Mouse (Mus musculus) C2C12 (cell line): Measurements from ENCODE around the gene Wdr47. TPM values are rescaled to one million over a fixed set of nuclear protein-coding genes. Genes with fewer than 3 reads are reported as not detected.
"Not testable (repeated sequence)": the region's sequence is repeated elsewhere in the genome, so short reads cannot be mapped to it uniquely, and the experiment has no call there.

Experiments
- H3K27me3 ChIP-seq: one replicate; pipeline ENCODE4 v1.6.1; 2011; ENCODE audit not compliant: control insufficient read depth, insufficient read depth, insufficient read length
- H3K36me3 ChIP-seq: one replicate; pipeline ENCODE4 v1.6.1; 2011; ENCODE audit not compliant: control insufficient read depth, insufficient read depth
- H3K4me3 ChIP-seq: one replicate; pipeline ENCODE4 v1.5.1; 2011; ENCODE audit warnings: mild to moderate bottlenecking, control low read depth; ENCODE audit not compliant: poor library complexity, insufficient read depth, severe bottlenecking
- H3K79me2 ChIP-seq: one replicate; pipeline ENCODE4 v1.6.1; 2011; ENCODE audit not compliant: control insufficient read depth, insufficient read depth
- H3K79me3 ChIP-seq: one replicate; pipeline ENCODE4 v1.6.1; 2011; ENCODE audit warnings: low read depth, control low read depth
- H3ac ChIP-seq: one replicate; pipeline ENCODE3; 2011; ENCODE audit warnings: low read depth; ENCODE audit not compliant: control insufficient read depth, insufficient read length
- CEBPB ChIP-seq: IDR thresholded peaks from one replicate; pipeline ENCODE4 v1.6.1; 2011; ENCODE audit warnings: low read depth, mild to moderate bottlenecking, control low read depth, moderate library complexity
- CTCF ChIP-seq: IDR thresholded peaks from one replicate; pipeline ENCODE4 v1.5.1; 2011; ENCODE audit not compliant: control insufficient read depth, insufficient read depth, insufficient read length
- FOSL1 ChIP-seq: IDR thresholded peaks from one replicate; pipeline ENCODE4 v1.8.0; 2011; ENCODE audit warnings: mild to moderate bottlenecking, low read length; ENCODE audit not compliant: poor library complexity, insufficient read depth, severe bottlenecking
- MAX ChIP-seq: IDR thresholded peaks from one replicate; pipeline ENCODE4 v1.6.1; 2011; ENCODE audit warnings: mild to moderate bottlenecking, control low read depth
- MYOD1 ChIP-seq: IDR thresholded peaks from one replicate; pipeline ENCODE4 v1.6.1; 2011; ENCODE audit warnings: low read depth; ENCODE audit not compliant: control insufficient read depth, insufficient read length
- MYOG ChIP-seq: IDR thresholded peaks from one replicate; pipeline ENCODE4 v1.6.1; 2011; ENCODE audit not compliant: control insufficient read depth, insufficient read length; ENCODE audit errors: extremely low read depth
- USF1 ChIP-seq: IDR thresholded peaks from one replicate; pipeline ENCODE4 v1.6.1; 2011; ENCODE audit warnings: low read depth, mild to moderate bottlenecking, control low read depth, moderate library complexity
- polyA plus RNA-seq: library from polyadenylated mRNA; unstranded; fragments of >200 nt; fragmentation: generic; extraction: Trizol; gene quantifications from one replicate; pipeline ENCODE4 v1.2.1, GENCODE M21; 2012; ENCODE audit warnings: missing spikeins

The Wdr47 gene
- polyA plus RNA-seq, 1 experiment = 3.4 TPM

- H3K27me3 ChIP-seq = no peaks in the 10 kb centered on the region
- no peaks in the 10 kb centered on the region for H3K79me3 ChIP-seq
- H3K4me3 ChIP-seq = no peak overlapping the region
- TF ChIP-seq MAX = no peak
- no peak for TF ChIP-seq USF1
- TF ChIP-seq FOSL1 = no peak
- TF ChIP-seq CEBPB = no peak
- no peak for TF ChIP-seq MYOG
- TF ChIP-seq CTCF = no peak
- H3ac ChIP-seq = no peak overlapping the region
- peaks cover 8% of the 10 kb centered on the region for H3K36me3 ChIP-seq
- no peaks in the 10 kb centered on the region for H3K79me2 ChIP-seq
Measured at GRCm38 (mm10) chr3:108646036-108646435, 55.0 kb downstream of the Wdr47 start.

- not testable (repeated sequence) for H3ac ChIP-seq, H3K27me3 ChIP-seq, H3K79me2 ChIP-seq, H3K4me3 ChIP-seq, H3K36me3 ChIP-seq, H3K79me3 ChIP-seq
Measured at GRCm38 (mm10) chr3:108647681-108648080, 56.6 kb downstream of the Wdr47 start.

- Histone ChIP-seq H3K27me3 (no peaks in the 10 kb centered on the region), H3ac (no peak overlapping the region), H3K4me3 (peak overlapping the region; percentile 55), H3K79me3 (peaks cover 13% of the 10 kb centered on the region), H3K36me3 (no peaks in the 10 kb centered on the region), H3K79me2 (peaks cover 37% of the 10 kb centered on the region)
- TF ChIP-seq USF1 (no peak), CTCF (no peak), FOSL1 (no peak), MYOD1 (no peak)
Measured at GRCm38 (mm10) chr3:108652866-108653642, 62.0 kb downstream of the Wdr47 start.

- no peak for TF ChIP-seq FOSL1
- TF ChIP-seq CTCF = no peak
- peak; percentile 52 for TF ChIP-seq MAX
- no peak for TF ChIP-seq MYOD1
- TF ChIP-seq CEBPB = peak; percentile 53
- no peak for TF ChIP-seq USF1
- no peak for TF ChIP-seq MYOG
- peaks cover 44% of the 10 kb centered on the region for H3K79me2 ChIP-seq
- H3ac ChIP-seq = peak within 1 kb of the TSS; percentile 88
- H3K36me3 ChIP-seq = no peaks in the 10 kb centered on the region
- H3K4me3 ChIP-seq = peak within 1 kb of the TSS; percentile 55
- H3K27me3 ChIP-seq = no peaks in the 10 kb centered on the region
- H3K79me3 ChIP-seq = peaks cover 13% of the 10 kb centered on the region
Measured at GRCm38 (mm10) chr3:108653710-108654379, 62.8 kb downstream of the Wdr47 start, which contains the start of gene Clcc1. Gene Clcc1, plus strand, starts transcription at chr3:108653913.

- Histone ChIP-seq H3K79me2 (peaks cover 44% of the 10 kb centered on the region), H3K27me3 (no peaks in the 10 kb centered on the region), H3K36me3 (no peaks in the 10 kb centered on the region), H3K79me3 (peaks cover 13% of the 10 kb centered on the region), H3K4me3 (peak overlapping the region; percentile 55), H3ac (peak overlapping the region; percentile 43)
- TF ChIP-seq MYOG (no peak), FOSL1 (no peak), CTCF (no peak), MAX (no peak), USF1 (no peak), MYOD1 (no peak), CEBPB (no peak)
Measured at GRCm38 (mm10) chr3:108654566-108654965, 63.5 kb downstream of the Wdr47 start.

- TF ChIP-seq CTCF (no peak), CEBPB (no peak), USF1 (peak; percentile 16)
- no peaks in the 10 kb centered on the region for H3K27me3 ChIP-seq
- H3K79me3 ChIP-seq = peaks cover 13% of the 10 kb centered on the region
- H3K79me2 ChIP-seq = peaks cover 44% of the 10 kb centered on the region
- H3K4me3 ChIP-seq = no peak overlapping the region
- H3K36me3 ChIP-seq = no peaks in the 10 kb centered on the region
- no peak overlapping the region for H3ac ChIP-seq
Measured at GRCm38 (mm10) chr3:108655486-108655885, 64.4 kb downstream of the Wdr47 start.
